Mouse (Mus musculus) small intestine, adult 2 months (tissue): ENCODE data around the gene Cfap20.

Experiments used
- CTCF ChIP-seq: fragments of 200-500 bp; IDR thresholded peaks from 2 replicates; pipeline ENCODE4 v1.5.1; 2012; ENCODE audit warnings: low read depth, mild to moderate bottlenecking, control low read depth, inconsistent platforms, low read length, moderate library complexity, mixed read lengths; ENCODE audit not compliant: insufficient replicate concordance, insufficient read length; ENCODE audit errors: extremely low read depth
- POLR2A ChIP-seq: fragments of 200-500 bp; IDR thresholded peaks from 2 replicates; pipeline ENCODE4 v1.6.1; 2012; ENCODE audit warnings: low read depth, mild to moderate bottlenecking, control low read depth, inconsistent platforms, low read length, moderate library complexity

GRCm38 (mm10) chr8:95434686-95435439 lies at the start of gene Cfap20:
- TF ChIP-seq CTCF (no peak), POLR2A (peak; percentile 64)
